Mouse (Mus musculus) natural killer cell, adult 2 months (primary cell): ENCODE measurements around the gene Itpr1.

ENCODE experiments used
- DNase-seq, 2 experiments: peaks; one replicate each; pipeline ENCODE4 v3.0.0; 2022; ENCODE audit warnings: low spot score in 2 of 2

The Itpr1 gene

DNA sequence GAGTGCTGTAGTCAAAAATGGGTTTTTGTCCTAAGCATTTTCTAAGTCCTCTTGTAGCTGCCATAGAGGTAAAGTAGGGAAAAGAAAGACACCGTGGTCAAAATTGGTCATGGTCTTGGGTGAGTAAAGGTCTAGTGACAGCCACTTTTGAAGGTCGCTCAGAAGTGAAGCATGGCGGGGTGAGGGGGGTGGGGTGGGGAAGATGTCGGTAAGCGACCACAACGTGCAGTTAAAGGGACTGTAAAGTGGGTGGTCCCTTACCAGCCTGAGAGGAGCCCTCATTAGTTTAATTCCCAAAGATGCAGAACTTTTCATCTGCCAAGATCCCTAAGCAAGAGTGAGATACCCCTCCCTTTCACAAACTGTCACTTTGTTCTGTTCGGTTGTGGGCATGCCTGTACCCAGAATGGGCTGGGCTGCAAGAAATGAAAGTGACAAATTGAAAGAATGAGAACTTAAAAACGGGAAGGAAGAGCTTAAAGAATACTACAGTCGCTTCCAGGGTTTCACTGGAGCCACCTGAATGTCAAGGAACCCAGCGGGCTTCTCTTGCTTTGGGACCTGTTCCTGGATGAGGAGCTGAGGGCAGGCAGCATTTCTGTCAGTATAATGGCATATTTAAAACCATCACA, 1.5 kb downstream of the Itpr1 start:
- peak in 1 of 2 experiments; percentile 5 for DNase-seq

- no peak for DNase-seq
Measured at GRCm38 (mm10) chr6:108216091-108216490, 3.2 kb downstream of the Itpr1 start.

DNA sequence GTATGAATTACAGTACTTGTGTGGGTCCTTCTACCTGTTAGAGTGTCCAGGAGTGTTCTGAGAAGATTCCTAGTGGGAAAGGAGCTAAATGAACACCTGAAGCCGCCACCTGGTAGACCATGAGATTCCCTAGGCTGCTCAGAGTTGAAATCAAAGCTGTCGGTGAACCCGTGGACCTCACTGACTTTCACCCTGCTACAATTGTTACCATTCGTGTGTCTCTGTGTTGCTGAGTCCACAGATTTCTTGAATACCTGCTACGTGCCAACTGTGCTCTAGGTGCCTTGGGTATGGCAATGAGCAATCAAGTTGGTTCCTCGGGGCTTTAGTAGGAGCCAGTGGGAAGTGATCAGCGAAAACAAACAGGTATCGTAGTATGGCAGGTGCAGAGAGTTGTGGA, 3.9 kb downstream of the Itpr1 start:
- no peak for DNase-seq

DNA sequence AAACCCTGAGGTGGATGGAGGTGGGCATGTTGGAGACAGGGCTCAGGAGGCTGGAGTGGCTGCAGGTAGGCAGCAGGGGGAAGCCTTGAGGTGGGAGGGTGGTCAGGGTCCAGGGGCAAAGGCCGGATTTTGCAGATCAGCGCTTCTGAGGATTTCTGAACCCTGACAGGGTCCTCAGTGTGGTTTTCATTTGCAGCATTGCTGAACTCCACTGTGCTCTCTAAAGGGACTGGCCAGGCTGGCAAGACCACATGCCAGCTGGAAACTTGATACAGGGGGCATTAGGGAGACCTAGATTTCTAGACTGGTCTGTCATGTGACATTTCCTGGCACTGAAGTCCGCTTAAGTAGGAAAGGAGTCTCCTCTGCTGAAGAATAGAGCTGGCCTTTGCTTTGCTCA, 5.1 kb downstream of the Itpr1 start:
- no peak for DNase-seq

- DNase-seq = no peak
Measured at GRCm38 (mm10) chr6:108222435-108222834, 9.5 kb downstream of the Itpr1 start.

GRCm38 (mm10) chr6:108222875-108223274, 10.0 kb downstream of the Itpr1 start:
- DNase-seq = no peak

GRCm38 (mm10) chr6:108224361-108224760, 11.5 kb downstream of the Itpr1 start:
- no peak for DNase-seq

- no peak for DNase-seq
Measured at GRCm38 (mm10) chr6:108225027-108225426, 12.1 kb downstream of the Itpr1 start.

GRCm38 (mm10) chr6:108226230-108226629, 13.3 kb downstream of the Itpr1 start:
- no peak for DNase-seq

DNA sequence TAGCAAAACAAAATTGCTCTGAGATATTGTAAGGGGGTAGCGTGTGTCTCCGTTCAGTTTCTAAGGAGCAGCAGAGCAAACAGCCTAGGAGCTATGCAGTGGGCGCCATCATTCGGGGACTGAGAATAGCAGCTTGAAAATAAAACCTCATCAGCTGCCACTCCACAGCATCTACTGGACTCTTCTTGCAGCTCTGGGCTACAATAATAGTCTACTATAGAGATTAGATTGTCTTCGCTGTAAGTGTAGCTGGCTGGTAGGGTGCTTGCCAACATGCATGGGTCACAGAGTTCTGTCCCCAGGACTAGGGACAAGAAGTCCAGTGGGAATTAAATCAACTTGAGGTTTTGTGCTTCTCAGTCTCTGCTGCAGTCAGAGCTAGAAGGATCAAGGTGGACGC, 14.6 kb downstream of the Itpr1 start:
- no peak for DNase-seq

DNA sequence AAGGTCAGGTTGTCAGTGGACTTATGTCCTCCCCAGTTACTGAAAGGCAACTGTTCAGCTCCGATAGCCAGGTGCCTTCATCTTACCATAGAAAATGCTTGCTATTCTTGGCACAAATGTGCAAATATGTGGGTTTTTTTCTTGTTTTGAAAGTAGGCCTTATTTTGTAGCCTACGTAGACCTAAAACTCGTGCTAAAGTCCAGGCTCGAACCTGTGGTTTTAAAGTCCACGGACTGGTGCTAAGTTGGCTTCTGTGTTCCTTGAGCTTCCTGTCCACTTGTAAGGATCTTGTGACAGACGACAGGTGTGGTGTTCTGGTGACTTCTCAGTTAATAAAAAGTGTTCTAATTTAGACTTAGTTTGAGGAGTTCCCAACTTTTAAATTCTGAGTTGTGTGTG, 15.2 kb downstream of the Itpr1 start:
- no peak for DNase-seq

DNA sequence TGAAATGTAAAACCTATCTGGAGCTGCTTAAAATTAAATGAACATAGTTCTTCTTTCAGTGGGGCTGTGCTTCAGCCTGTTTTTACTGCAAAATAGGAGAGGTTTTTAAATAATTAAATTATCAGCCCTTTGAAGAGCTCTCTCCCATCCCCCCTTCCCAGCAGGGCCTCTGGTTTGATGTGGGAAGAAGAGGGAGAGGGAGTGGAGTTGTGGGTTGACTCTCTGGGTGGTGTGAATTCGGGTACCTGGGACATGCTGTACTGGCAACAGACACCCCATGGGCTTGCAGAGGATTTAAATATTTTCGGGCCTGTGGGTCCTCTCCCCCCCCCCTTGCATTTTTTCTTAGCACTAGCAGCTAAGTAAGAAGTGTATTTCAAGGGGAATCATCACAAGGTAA, 15.7 kb downstream of the Itpr1 start:
- DNase-seq = no peak

DNA sequence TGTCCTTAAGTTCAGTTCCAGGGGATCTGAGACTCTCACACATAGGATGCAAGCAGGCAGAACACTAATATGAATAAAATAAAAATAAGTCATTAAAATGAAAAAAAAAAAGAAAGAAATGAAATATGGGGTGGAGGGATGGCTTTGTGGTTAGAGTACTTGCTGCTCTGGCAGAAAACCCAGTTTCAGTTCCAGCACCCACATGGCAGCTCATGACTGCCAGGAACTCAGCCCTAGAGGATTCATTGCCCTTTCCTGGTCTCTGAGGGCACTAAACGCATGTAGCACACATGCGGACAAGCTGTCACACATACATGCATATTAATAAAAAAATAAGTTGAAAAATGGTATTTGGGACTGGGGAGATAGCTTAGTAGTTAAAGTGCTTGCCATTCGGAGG, 17.7 kb downstream of the Itpr1 start:
- no peak for DNase-seq

DNA sequence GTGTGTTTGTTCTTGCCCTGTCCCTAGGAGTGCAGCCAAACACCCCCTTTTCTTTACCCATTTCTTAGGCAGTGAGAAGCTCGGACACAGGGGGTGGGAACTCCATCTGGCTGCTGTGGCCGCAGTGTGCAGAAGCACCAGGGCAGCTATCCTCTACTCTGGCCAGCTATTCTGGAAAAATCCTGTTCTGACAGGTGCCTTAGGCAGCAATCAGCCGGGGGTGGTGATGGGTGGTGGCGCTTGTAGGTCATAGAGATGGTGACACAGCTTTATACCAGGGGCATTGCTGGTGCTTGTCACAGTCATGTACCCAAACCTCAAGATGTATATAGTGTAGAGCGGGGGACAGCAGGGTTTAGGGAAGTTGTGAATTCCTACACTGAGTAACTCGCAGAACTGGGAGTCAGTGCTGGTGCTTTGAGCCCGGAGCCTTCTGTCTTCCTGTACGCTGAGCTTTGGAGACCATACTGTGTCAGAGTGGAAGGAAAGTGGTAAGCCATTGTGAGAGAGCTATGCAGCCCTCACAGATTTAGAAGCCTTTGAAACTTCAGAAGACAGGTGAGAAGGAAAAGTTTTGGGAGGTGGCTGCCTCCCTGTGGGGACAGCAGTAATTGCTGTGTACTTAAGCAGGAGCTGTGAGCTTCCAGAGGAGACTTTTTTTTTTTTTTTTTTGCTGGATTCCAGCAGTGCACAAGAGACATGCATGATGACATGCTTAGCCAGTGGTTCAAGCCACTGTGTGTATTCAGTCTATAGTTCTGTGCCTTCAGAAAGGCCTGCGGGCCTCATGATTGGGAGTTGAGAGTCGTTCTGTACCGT, 19.2 kb downstream of the Itpr1 start:
- no peak for DNase-seq

DNA sequence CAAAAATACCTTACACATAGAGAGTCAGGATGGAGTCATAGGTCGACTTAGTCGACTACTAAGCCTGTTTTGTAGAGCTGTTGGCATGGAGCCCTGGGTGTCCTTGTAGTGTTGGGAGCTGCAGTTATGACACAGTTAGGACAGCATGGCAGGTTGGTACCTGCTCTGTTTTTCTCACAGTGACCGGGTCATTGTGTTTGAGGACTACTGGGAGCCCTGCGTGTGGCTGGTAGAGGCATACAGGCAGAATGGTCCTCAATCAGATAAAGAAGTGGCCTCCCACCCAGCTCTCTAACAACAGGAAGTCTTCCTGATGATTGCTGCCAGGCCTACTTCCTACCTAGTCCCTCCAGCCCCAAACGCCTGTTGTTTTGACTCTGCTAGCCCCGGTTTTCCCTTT, 20.2 kb downstream of the Itpr1 start:
- no peak for DNase-seq

- no peak for DNase-seq
Measured at GRCm38 (mm10) chr6:108234536-108234935, 21.6 kb downstream of the Itpr1 start.

DNA sequence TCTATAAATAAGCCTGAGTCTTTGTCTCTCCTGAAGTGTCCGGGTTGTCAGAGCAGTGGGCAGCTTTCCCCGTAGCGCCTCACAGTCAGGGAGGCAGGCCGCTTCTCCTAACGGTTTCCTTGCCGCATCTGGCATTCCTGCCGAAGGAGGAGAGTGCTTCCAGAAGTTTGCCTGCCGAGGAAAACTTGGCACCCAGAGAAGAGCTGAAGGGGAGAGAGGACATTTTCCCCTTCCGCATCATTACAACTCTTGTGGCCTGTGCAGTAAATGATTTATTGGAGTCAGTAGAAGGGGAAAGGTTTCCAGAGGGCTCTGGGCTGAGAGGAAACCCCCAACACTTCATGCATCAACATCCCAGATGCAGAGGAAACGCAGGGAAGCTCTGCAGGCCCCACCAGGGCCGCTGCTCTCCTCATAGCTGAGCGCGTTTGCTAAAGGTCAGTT, 22.8 kb downstream of the Itpr1 start:
- DNase-seq = no peak

GRCm38 (mm10) chr6:108236411-108236921, 23.6 kb downstream of the Itpr1 start:
- DNase-seq = no peak

- DNase-seq = no peak
Measured at GRCm38 (mm10) chr6:108236996-108237395, 24.1 kb downstream of the Itpr1 start.

DNA sequence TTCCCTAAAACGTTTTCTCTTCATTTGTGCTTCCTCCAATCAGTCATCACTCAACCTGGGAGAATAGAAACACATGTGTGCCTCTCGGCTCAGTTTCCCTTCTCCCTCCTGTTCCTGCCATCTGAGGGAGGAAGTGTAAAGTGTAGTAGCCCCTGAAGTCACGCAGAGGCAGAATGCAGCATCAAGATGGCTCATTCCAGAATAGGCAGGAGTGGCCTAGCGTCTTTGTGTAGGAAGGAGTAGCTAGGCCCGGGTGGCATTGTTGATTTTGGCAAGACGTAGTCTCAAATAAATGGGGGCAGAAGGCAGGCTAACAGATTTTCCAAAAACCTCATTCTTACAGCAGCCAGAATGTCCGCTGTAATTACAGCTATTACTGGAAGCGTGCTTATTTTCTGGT, 24.7 kb downstream of the Itpr1 start:
- no peak for DNase-seq

DNA sequence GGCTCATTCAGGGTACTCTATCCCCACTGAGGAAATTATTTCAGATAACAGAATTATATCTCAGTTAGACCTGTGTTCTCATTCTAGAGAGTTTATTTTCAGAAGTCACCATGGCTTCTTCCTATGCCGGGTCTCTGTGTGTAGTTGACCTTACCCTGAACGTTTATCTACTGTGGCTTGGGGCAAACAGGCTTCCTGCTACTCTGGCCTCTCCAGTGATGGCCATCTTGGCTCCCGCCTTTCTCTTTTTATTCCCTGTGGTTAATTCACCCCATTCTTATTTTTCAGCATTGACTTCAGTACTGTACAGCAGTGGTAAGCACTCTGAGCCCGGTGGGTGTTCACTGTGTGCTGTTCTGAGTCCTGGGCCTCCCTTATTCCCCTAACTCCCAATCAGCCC, 25.1 kb downstream of the Itpr1 start:
- DNase-seq = no peak

GRCm38 (mm10) chr6:108239056-108239455, 26.2 kb downstream of the Itpr1 start:
- no peak for DNase-seq

GRCm38 (mm10) chr6:108240004-108240403, 27.1 kb downstream of the Itpr1 start:
- no peak for DNase-seq
